Mouse (Mus musculus) neutrophil, adult 83 days (primary cell): ENCODE data around the gene Gm1043. TPM values are rescaled to one million over a fixed set of nuclear protein-coding genes. Genes with fewer than 3 reads are reported as not detected.

ENCODE experiments used
- total RNA-seq, 2 experiments: library from RNA; stranded (reverse); gene quantifications; one replicate each; pipeline ENCODE4 v1.2.4; 2023

Gene Gm1043
- total RNA-seq, result not detected

DNA sequence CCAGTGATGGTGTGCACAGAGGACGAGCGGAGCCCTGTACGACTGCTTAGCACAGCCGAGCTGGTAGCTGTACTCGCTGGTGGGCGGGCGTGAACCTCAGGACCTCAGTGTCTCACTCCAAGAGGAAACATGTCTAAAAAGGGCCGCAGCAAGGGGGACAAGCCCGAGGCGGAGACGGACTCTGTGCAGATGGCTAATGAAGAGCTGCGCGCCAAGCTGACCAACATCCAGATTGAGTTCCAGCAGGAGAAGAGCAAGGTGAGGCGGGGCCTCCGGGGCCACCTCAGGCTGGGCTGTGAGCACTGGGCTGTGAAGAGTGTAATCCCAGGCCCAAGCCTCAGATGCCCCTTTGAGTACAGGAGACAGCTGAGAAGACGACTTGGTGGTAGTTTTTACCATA lies at the start of gene Gm1043:
TSS of gene Gm1043 (plus strand) at position 130 of the 400 bp plus-strand sequence.

DNA sequence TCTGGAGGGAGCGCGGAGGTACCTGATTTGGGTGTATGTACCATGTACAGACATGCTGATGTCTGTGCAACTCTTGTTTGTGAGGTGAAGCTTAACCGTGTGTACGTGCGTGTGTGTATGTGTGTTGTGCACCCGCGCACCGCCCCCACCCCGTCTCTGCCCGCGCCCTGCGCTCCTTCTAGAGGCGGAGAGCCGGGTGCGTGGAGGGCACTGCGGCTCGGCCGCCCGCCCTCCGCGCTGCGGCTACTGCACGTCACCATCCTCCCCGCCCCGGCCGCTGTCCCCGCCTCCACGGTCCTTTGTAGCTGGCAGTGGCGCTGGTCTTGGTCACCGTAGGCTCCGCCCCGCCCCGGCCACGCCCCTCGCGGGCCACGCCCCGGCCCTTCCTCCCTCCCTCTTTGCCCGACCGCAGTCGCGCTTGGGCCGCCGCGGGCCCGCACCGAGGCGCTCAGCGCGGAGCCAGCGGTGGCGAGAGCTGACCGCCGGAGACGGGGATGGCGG lies 156.5 kb downstream of the Gm1043 start, which contains the start of gene Crmp1:
TSS of gene Crmp1 (plus strand) at position 290 of the 501 bp plus-strand sequence.

Other genes with a start within 250 kb of the Gm1043 start
- not detected for gene Ppp2r2c, start 216.9 kb upstream of the Gm1043 start, total RNA-seq
- 1 to 10 TPM; 3.7 to 6.0 TPM for gene Wfs1, start 96.2 kb upstream of the Gm1043 start, total RNA-seq
- not detected for gene Crmp1, start 156.6 kb downstream of the Gm1043 start, total RNA-seq